Mouse (Mus musculus) ES-E14 (cell line): ENCODE data around the gene Gstm3.

ENCODE experiments used
- CHD2 ChIP-seq: IDR thresholded peaks from 2 replicates; pipeline ENCODE4 v1.6.1; 2014; ENCODE audit warnings: mild to moderate bottlenecking, low read depth, low read length, inconsistent platforms
- HCFC1 ChIP-seq: IDR thresholded peaks from 2 replicates; pipeline ENCODE4 v1.6.1; 2012; ENCODE audit warnings: low read length, inconsistent platforms, borderline replicate concordance; ENCODE audit not compliant: insufficient read depth
- MAFK ChIP-seq: IDR thresholded peaks from 2 replicates; pipeline ENCODE4 v1.6.1; 2014; ENCODE audit warnings: mild to moderate bottlenecking, low read depth, low read length, inconsistent platforms; ENCODE audit not compliant: insufficient read depth

- TF ChIP-seq HCFC1 (no peak), CHD2 (no peak), MAFK (no peak)
These were observed 27.5 kb upstream of the Gstm3 start for GRCm38 (mm10) chr3:107996576-107996975.
